Mouse (Mus musculus) hindbrain, embryonic 16.5 days (tissue): ENCODE results near the gene Gm21976. TPM values are rescaled to one million over a fixed set of nuclear protein-coding genes. Genes with fewer than 3 reads are reported as not detected.

Experiments
- ATAC-seq: fragments of 200-750 bp; cut with Nextera tagmentation; 2 replicates; pipeline ENCODE4 v1.8.0; 2017; ENCODE audit warnings: moderate TSS enrichment, moderate library complexity
- H3K27ac ChIP-seq: fragments of 300-500 bp; sonication (generic); 2 replicates; pipeline ENCODE4 v1.5.1; 2014; ENCODE audit warnings: low read depth, mild to moderate bottlenecking, control low read depth, low read length, moderate library complexity
- H3K27me3 ChIP-seq: fragments of 300-500 bp; sonication (generic); replicated peaks from 2 replicates; pipeline ENCODE4 v1.6.1; 2014; ENCODE audit warnings: low read length; ENCODE audit not compliant: control insufficient read depth, insufficient read depth
- H3K36me3 ChIP-seq: fragments of 300-500 bp; sonication (generic); 2 replicates; pipeline ENCODE4 v1.6.1; 2014; ENCODE audit warnings: mild to moderate bottlenecking, low read length, moderate library complexity, mixed read lengths; ENCODE audit not compliant: control insufficient read depth, insufficient read depth
- H3K4me1 ChIP-seq: fragments of 300-500 bp; sonication (generic); 2 replicates; pipeline ENCODE4 v1.6.1; 2014; ENCODE audit warnings: low read depth, low read length; ENCODE audit not compliant: control insufficient read depth, insufficient read depth
- H3K4me2 ChIP-seq: fragments of 300-500 bp; sonication (generic); 2 replicates; pipeline ENCODE4 v1.6.1; 2014; ENCODE audit warnings: mild to moderate bottlenecking, low read length, control low read depth, moderate library complexity
- H3K4me3 ChIP-seq: fragments of 300-500 bp; sonication (generic); 2 replicates; pipeline ENCODE4 v1.5.1; 2014; ENCODE audit warnings: mild to moderate bottlenecking, low read length, control low read depth, moderate library complexity
- H3K9ac ChIP-seq: fragments of 300-500 bp; sonication (generic); 2 replicates; pipeline ENCODE4 v1.6.1; 2014; ENCODE audit warnings: low read depth, mild to moderate bottlenecking, control low read depth, low read length, moderate library complexity
- H3K9me3 ChIP-seq: fragments of 300-500 bp; sonication (generic); 2 replicates; pipeline ENCODE4 v1.6.1; 2014; ENCODE audit warnings: mild to moderate bottlenecking, low read length, moderate library complexity; ENCODE audit not compliant: control insufficient read depth
- WGBS: fragments of 180-500 bp; shearing (Covaris S2); extraction: QIAGEN DNeasy Blood & Tissue Kit; methylation state at CpG from one replicate; pipeline ENCODE4 v1.1.7; 2014; 5-methylcytosine and 5-hydroxymethylcytosine counted together
- polyA plus RNA-seq: library from polyadenylated mRNA; unstranded; fragments of >200 nt; fragmentation: Nextera tagmentation; extraction: Ambion mirVana; gene quantifications from 2 replicates; pipeline ENCODE4 v1.2.1, GENCODE M21; 2015

Gene Gm21976
- polyA plus RNA-seq, 1 experiment from 2014 or later: not detected

DNA sequence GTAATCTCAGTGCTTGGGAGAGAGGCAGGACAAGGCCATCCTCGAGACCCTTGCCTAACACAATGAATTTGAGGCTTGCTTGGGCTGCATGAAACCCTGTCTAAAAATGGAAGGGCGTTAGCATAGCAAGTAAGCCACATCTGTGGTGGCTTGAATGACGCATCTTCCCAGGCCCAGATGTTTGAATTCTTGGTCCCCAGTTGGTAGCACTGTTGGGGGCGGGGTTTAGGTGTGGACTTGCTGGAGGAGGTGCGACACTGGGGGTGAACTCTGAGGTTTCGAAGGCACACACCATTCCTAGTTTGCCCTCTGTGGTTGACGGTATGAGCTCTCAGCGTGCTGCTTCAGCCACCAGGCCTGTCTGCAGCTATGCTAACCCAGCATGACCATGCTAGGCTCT lies 12.0 kb downstream of the Gm21976 start:
- Histone ChIP-seq H3K9me3 (no peaks in the 10 kb centered on the region), H3K27me3 (no peaks in the 10 kb centered on the region), H3K9ac (no peak overlapping the region), H3K36me3 (no peaks in the 10 kb centered on the region), H3K4me3 (no peak overlapping the region), H3K4me2 (no peak overlapping the region), H3K27ac (no peak overlapping the region), H3K4me1 (no peaks in the 10 kb centered on the region)
- ATAC-seq: no peak
- 85% methylated on average over 8 of the region's 8 CpGs for WGBS

DNA sequence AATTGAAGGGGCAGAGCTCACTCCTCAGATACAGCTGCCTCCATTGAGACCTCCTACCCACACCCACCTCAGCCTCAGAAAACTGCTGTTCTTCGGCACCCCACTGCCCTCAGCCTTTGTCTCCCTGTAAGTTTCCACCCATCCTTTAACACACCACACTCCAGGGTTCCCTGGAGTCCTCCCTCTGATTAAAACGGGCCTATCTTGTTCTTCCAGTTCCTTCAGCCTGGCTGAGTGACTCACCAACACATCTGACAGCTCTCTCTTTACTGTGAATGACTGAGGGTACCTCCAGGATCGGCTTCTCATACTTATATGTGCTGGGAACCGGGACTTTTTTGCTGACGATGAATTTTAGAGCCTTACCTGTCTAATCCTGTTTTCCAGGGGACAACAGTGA lies 16.4 kb downstream of the Gm21976 start:
- no peaks in the 10 kb centered on the region for H3K27me3 ChIP-seq

DNA sequence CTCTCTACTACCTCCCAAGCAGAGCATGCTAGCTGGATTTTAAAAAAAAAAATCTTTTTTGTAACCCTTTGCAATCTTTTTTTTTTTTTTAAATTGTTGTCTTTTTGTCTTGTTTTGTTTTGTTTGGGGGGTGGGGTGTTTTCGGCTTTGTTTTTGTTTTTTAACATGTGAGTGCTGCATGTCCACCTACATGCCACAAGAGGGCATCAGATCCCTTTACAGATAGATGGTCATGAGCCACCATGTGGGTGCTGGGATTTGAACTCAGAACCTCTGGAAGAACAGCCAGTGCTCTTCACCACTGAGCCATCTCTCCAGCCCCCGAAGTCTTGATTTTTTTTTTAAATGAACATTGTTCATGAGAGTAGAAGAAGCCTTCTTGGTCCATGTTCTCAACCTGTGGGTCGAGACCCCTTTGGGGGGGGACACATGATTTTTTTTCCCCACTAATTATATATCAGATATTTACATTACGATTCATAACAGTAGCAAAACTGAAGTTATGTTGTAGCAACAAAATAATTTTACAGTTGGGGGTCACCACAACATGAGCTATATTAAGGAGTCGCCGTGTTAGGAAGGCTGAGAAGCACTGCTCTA lies 18.3 kb downstream of the Gm21976 start:
- no peak overlapping the region for H3K4me3 ChIP-seq
- no peak for ATAC-seq
- H3K9ac ChIP-seq: no peak overlapping the region
- WGBS: 95% methylated on average over 6 of the region's 6 CpGs
- H3K4me2 ChIP-seq: no peak overlapping the region
- H3K36me3 ChIP-seq: no peaks in the 10 kb centered on the region
- no peaks in the 10 kb centered on the region for H3K9me3 ChIP-seq
- no peak overlapping the region for H3K27ac ChIP-seq
- no peaks in the 10 kb centered on the region for H3K27me3 ChIP-seq
- peaks cover 3% of the 10 kb centered on the region for H3K4me1 ChIP-seq

More for the DNA sequence above, 16.4 kb downstream of the Gm21976 start:
- Histone ChIP-seq H3K9ac (no peak overlapping the region), H3K4me3 (no peak overlapping the region), H3K4me1 (peaks cover 3% of the 10 kb centered on the region), H3K4me2 (no peak overlapping the region), H3K9me3 (no peaks in the 10 kb centered on the region), H3K27ac (no peak overlapping the region), H3K36me3 (no peaks in the 10 kb centered on the region)
- WGBS: 44% methylated on average over 5 of the region's 5 CpGs
- ATAC-seq: no peak

DNA sequence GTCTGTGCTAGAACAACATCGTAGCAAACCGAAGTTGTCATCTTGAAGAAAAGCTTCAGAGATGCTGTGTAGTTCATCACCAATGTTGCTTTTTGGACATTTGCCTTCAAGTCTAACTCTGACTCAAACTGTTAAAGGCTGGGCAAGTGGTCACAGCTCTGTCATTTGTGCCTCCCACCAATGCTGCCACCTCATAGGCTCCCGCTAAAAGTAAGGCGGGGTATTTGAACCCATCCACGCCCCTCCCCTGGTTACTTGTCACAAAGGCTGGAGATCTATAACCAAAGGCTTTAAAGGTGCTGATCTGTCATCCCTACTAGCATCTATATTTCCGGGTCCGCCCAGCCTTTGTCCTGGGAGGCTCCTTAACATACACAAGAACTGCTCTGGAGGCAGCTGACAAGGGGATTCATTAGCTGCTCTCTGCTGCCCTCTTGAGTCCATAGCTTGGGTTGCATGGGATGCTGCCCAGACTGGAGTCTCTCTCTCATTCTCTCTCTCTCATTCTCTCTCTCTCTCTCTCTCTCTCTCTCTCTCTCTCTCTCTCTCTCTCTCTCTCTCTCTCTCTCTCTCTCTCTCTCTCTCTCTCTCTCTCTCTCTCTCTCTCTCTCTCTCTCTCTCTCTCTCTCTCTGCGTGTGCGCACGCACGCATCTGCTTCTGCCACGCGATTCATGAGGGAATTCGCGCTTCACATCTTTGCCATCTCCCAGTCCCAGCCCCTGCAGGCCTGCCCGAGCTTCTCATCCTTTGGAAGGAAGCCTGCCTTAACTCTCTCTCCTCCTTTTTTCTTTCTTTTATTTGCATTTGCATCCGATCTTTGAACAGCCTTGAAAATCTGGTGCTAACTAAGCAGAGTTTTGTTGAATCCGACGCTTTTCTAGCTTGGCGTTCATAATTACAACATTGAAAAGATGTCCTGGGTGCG lies 19.4 kb downstream of the Gm21976 start:
- WGBS: 44% methylated on average over 21 of the region's 21 CpGs
- H3K4me1 ChIP-seq: peaks cover 3% of the 10 kb centered on the region
- no peaks in the 10 kb centered on the region for H3K36me3 ChIP-seq
- peak; percentile 87 for ATAC-seq
- H3K4me2 ChIP-seq: peak overlapping the region; percentile 52
- no peaks in the 10 kb centered on the region for H3K27me3 ChIP-seq
- no peak overlapping the region for H3K27ac ChIP-seq
- H3K9ac ChIP-seq: 0 out of 2 replicates have a peak overlapping the region, but pooled peaks have one; percentile 39
- H3K9me3 ChIP-seq: no peaks in the 10 kb centered on the region
- H3K4me3 ChIP-seq: peak overlapping the region; percentile 25

DNA sequence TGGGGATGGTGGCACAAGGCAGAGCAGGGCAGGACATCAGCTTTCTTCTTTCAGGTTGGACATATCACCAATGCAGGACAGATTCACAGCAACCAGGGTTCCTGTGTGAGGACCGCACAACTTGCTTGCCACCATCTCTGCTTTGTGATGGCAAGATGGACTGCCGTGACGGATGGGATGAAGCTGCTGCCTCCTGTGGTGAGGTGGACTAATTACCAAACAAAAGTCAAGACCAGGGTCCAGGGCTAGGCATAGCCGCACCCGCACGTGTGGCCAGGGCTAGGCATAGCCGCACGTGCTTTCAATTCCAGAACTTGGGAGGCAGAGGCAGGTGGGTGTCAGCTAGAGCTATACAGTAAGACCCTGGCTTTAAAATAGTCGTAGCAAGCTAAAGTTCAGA lies 25.6 kb downstream of the Gm21976 start:
- WGBS: 81% methylated on average over 9 of the region's 9 CpGs
- no peak for ATAC-seq
- no peaks in the 10 kb centered on the region for H3K4me1 ChIP-seq

DNA sequence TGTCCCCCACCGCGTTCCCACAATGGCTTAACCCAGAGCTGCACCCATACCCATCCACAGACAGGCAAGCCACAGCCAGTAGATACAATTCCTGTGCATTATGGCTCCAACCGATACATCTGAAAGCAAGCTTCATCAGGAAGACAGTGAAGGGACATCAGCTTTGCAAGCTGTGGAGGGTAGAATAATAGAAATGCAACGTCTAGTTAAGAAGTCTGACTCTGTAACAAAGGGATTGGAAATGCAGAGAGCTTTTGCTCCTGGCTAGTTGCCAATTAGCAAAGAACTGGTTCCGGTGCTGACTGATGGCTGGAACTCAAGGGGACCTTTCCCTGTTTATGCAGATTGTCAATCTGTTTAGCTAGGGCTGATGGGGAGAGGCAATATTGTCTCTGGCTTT lies 26.7 kb downstream of the Gm21976 start:
- ATAC-seq: no peak
- Histone ChIP-seq H3K9ac (no peak overlapping the region), H3K27ac (no peak overlapping the region)

More for the DNA sequence above, 25.6 kb downstream of the Gm21976 start:
- no peak overlapping the region for H3K9ac ChIP-seq
- no peak overlapping the region for H3K4me2 ChIP-seq
- H3K27me3 ChIP-seq: no peaks in the 10 kb centered on the region
- H3K27ac ChIP-seq: no peak overlapping the region
- H3K9me3 ChIP-seq: no peaks in the 10 kb centered on the region
- peaks cover 10% of the 10 kb centered on the region for H3K36me3 ChIP-seq
- H3K4me3 ChIP-seq: no peak overlapping the region

DNA sequence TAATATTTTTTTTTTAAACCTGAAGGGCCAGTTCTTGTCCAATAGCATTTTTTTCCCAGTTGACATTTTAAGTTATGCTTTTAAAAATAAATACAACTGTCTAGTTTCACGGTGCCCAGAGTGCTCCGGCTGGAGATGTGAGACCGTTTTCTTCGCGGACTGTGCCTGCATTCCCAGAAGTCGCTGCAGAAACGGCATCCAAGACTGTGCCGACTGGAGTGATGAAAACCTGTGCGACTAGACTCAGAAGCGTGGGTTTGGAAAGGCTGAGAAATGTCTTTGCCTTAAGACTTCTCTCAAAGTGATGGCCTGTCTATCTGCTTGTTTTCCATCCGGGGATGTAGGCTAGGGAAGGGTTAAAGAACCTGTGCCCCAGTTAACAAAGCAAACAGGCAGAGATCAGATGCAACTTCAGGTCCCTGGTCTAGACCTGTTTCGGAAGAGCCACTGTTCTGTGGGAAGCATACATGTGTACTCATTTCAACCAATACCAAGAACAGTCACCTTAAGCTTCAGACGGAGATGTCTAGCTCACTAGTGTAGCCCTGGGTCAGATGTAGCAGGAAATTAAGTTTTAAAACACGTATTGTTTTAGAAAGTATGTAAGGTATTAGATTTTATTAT lies 27.3 kb downstream of the Gm21976 start:
- no peak overlapping the region for H3K4me2 ChIP-seq
- peaks cover 25% of the 10 kb centered on the region for H3K36me3 ChIP-seq
- no peaks in the 10 kb centered on the region for H3K27me3 ChIP-seq
- peak overlapping the region; percentile 13; the same call in 1 of the 2 replicates for H3K27ac ChIP-seq
- H3K9ac ChIP-seq: no peak overlapping the region
- H3K4me1 ChIP-seq: no peaks in the 10 kb centered on the region
- H3K4me3 ChIP-seq: no peak overlapping the region
- ATAC-seq: no peak
- no peaks in the 10 kb centered on the region for H3K9me3 ChIP-seq
- WGBS: 46% methylated on average over 14 of the region's 14 CpGs

More for the DNA sequence above, 26.7 kb downstream of the Gm21976 start:
- Histone ChIP-seq H3K9me3 (no peaks in the 10 kb centered on the region), H3K4me3 (no peak overlapping the region), H3K36me3 (peaks cover 21% of the 10 kb centered on the region), H3K4me2 (no peak overlapping the region), H3K4me1 (no peaks in the 10 kb centered on the region), H3K27me3 (no peaks in the 10 kb centered on the region)
- WGBS: 28% methylated on average over 5 of the region's 5 CpGs

DNA sequence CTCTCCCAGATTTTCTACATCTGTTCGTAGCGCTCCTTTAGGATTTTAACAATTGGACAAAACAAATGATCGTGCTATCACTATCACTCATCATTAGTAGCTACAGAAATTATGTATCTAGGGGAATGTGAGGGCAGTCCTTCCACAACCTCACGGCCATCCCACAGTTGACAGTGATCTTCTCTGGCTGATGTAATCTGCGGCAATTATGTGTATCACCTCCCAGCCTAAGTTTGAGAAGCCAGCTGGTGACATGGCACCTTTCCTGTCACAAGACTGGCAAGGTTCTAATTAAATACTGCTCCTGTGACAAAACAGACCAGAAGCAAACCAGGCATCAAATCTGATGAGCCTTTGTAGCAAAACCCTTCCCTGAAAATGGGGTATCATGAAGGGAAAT lies 28.3 kb downstream of the Gm21976 start:
- H3K36me3 ChIP-seq: peaks cover 32% of the 10 kb centered on the region
- ATAC-seq: no peak
- no peaks in the 10 kb centered on the region for H3K27me3 ChIP-seq
- H3K4me2 ChIP-seq: no peak overlapping the region
- no peaks in the 10 kb centered on the region for H3K4me1 ChIP-seq
- H3K4me3 ChIP-seq: no peak overlapping the region
- H3K9me3 ChIP-seq: no peaks in the 10 kb centered on the region
- WGBS: 81% methylated on average over 5 of the region's 5 CpGs
- H3K9ac ChIP-seq: no peak overlapping the region
- no peak overlapping the region for H3K27ac ChIP-seq

DNA sequence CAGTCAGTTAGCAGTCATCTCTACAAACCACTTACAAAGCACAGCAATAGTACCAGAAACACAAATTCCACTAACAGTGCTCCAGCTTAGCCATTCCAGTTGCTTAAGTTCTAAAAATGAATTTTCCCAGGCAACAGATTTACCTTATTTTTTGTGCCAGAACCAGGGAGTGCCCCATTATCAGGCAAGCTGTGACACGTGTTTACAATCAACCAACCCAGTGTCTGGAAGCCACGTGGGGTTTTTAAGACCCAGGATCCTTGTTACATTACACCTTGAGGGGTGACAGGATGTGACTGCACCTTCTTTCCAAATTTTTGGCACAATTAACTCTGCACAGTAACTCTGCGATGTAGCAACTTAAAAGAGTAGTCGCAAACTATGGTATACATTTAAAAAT lies 29.0 kb downstream of the Gm21976 start:
- H3K4me3 ChIP-seq: no peak overlapping the region
- H3K36me3 ChIP-seq: peaks cover 36% of the 10 kb centered on the region
- H3K27me3 ChIP-seq: no peaks in the 10 kb centered on the region
- H3K27ac ChIP-seq: no peak overlapping the region
- WGBS: 86% methylated on average over 4 of the region's 4 CpGs
- H3K4me1 ChIP-seq: no peaks in the 10 kb centered on the region
- no peaks in the 10 kb centered on the region for H3K9me3 ChIP-seq
- no peak overlapping the region for H3K4me2 ChIP-seq
- no peak overlapping the region for H3K9ac ChIP-seq
- no peak for ATAC-seq
